Mouse (Mus musculus) urinary bladder, postnatal 0 days (tissue): ENCODE data around the gene Igf1. TPM values are rescaled to one million over a fixed set of nuclear protein-coding genes. Genes with fewer than 3 reads are reported as not detected.

Experiments
- polyA plus RNA-seq: library from polyadenylated mRNA; unstranded; fragments of >200 nt; fragmentation: Nextera tagmentation; extraction: Ambion mirVana; gene quantifications from 2 replicates; pipeline ENCODE4 v1.2.1, GENCODE M21; 2015

Gene Igf1
- 30.5 and 36.0 TPM in 2 replicates for polyA plus RNA-seq

DNA sequence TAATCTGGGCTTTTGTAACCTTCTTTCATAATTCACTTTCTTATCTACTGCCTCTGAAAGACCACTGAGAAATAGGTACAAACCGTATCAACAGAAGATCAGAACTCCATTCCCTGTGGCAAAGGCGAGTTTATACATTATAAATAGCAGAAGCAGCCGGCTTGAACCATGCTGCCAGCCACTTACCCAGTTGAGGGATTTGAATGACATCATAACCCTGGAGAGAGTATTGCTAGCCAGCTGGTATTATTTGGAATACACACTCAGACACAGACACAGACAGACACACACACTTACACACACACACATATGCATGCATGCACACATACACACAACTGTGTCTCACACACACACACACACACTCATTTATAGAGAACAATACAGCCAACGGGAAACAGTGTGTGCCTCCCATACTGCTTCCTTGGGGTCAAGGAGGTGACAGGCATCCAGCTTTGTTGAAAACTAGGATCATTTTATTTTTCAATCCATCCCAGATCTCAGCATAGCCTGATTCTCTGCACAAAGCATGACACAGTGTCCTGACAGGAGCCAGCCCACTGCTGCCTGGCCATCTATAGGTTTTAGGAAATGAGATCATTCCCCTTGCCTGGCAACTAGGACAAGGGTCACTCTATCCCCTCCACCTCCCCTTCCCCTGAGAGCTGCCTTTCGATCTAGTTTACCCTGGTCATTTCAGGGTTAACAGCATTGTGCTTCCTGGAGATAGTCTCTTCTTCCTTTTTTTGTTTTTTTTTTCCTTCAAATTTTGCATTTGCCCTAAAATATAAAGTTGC lies at the start of gene Igf1:
TSS of gene Igf1 (plus strand) at position 253 of the 794 bp plus-strand sequence.

Other genes with a start within 250 kb of the Igf1 start
- gene Pmch, start 232.8 kb downstream of the Igf1 start, polyA plus RNA-seq, result 3.5 and 4.2 TPM in 2 replicates